Mouse (Mus musculus) spleen, adult 2 months (tissue): ENCODE measurements around the gene H2-M5.

Experiments
- CTCF ChIP-seq: fragments of 200-500 bp; IDR thresholded peaks from 2 replicates; pipeline ENCODE4 v1.5.1; 2011; ENCODE audit warnings: mild to moderate bottlenecking, inconsistent platforms; ENCODE audit not compliant: insufficient read depth, insufficient read length, insufficient replicate concordance; ENCODE audit errors: extremely low read depth
- POLR2A ChIP-seq: fragments of 200-500 bp; IDR thresholded peaks from 2 replicates; pipeline ENCODE4 v1.6.1; 2011; ENCODE audit warnings: low read depth, low read length, inconsistent platforms

DNA sequence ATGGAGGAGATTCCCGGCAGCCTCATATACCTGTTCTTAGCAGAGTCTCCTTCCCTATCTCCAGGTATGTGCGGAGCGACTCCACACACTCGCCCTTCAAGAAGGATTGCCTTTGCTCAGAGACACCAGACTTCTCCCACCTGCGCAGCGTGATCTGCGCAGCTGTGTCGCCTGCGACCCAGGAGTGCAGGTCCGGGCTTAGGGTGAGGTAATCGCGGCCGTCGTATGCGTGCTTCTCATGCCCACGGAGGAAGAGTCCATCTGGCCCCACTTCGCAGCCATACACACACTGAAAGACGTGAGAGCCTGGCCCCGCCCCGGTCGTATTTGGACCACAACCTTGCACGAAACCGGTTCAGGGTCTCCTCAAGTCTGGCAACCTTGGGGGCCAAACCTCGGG is 862 bp downstream of the H2-M5 start:
- no peak for TF ChIP-seq CTCF
- no peak for TF ChIP-seq POLR2A
